Mouse (Mus musculus) liver, embryonic 16.5 days (tissue): ENCODE results near the gene Stx2. TPM values are rescaled to one million over a fixed set of nuclear protein-coding genes. Genes with fewer than 3 reads are reported as not detected.
"Not testable (repeated sequence)": the region's sequence is repeated elsewhere in the genome, so short reads cannot be mapped to it uniquely, and the experiment has no call there.

Experiments
- ATAC-seq: fragments of 200-750 bp; cut with Nextera tagmentation; 2 replicates; pipeline ENCODE4 v1.8.0; 2017; ENCODE audit warnings: low read depth, mild to moderate bottlenecking, moderate number of reproducible peaks, moderate library complexity
- H3K27ac ChIP-seq: fragments of 300-500 bp; sonication (generic); 2 replicates; pipeline ENCODE4 v1.5.1; 2014; ENCODE audit warnings: mild to moderate bottlenecking, low read length
- H3K27me3 ChIP-seq: fragments of 300-500 bp; sonication (generic); 2 replicates; pipeline ENCODE4 v1.6.1; 2014; ENCODE audit warnings: low read depth, low read length, mixed read lengths; ENCODE audit not compliant: control insufficient read depth, insufficient read depth
- H3K36me3 ChIP-seq: fragments of 300-500 bp; sonication (generic); 2 replicates; pipeline ENCODE4 v1.6.1; 2014; ENCODE audit warnings: mild to moderate bottlenecking; ENCODE audit not compliant: control insufficient read depth, insufficient read depth
- H3K4me1 ChIP-seq: fragments of 300-500 bp; sonication (generic); 2 replicates; pipeline ENCODE4 v1.6.1; 2014; ENCODE audit warnings: low read depth, low read length, mixed read lengths; ENCODE audit not compliant: control insufficient read depth
- H3K4me2 ChIP-seq: fragments of 300-500 bp; sonication (generic); 2 replicates; pipeline ENCODE4 v1.6.1; 2014; ENCODE audit warnings: low read depth, low read length, mixed read lengths
- H3K4me3 ChIP-seq: fragments of 300-500 bp; sonication (generic); 2 replicates; pipeline ENCODE4 v1.5.1; 2014; ENCODE audit warnings: low read depth, mild to moderate bottlenecking, low read length
- H3K9ac ChIP-seq: fragments of 300-500 bp; sonication (generic); 2 replicates; pipeline ENCODE4 v1.6.1; 2014; ENCODE audit warnings: low read depth, low read length
- H3K9me3 ChIP-seq: fragments of 300-500 bp; sonication (generic); replicated peaks from 2 replicates; pipeline ENCODE4 v1.6.1; 2016; ENCODE audit warnings: low read length; ENCODE audit not compliant: control insufficient read depth
- WGBS: fragments of 180-500 bp; shearing (Covaris S2); extraction: QIAGEN DNeasy Blood & Tissue Kit; methylation state at CpG from one replicate; pipeline ENCODE4 v1.1.7; 2014; ENCODE audit not compliant: insufficient replicate concordance; 5-methylcytosine and 5-hydroxymethylcytosine counted together
- polyA plus RNA-seq: library from polyadenylated mRNA; unstranded; fragments of >200 nt; fragmentation: Nextera tagmentation; extraction: Ambion mirVana; gene quantifications from 2 replicates; pipeline ENCODE4 v1.2.1, GENCODE M21; 2015

The Stx2 gene
- polyA plus RNA-seq, 1 experiment from 2014 or later = 55.8 TPM

GRCm38 (mm10) chr5:128980857-128981256, 27.5 kb downstream of the Stx2 start:
- no peak overlapping the region for H3K4me3 ChIP-seq
- WGBS = 42% methylated on average over 7 of the region's 7 CpGs
- no peak overlapping the region for H3K9ac ChIP-seq
- no peak overlapping the region for H3K27ac ChIP-seq
- H3K36me3 ChIP-seq = peaks cover 13% of the 10 kb centered on the region
- no peaks in the 10 kb centered on the region; the same call in 1 of the 2 replicates for H3K9me3 ChIP-seq
- no peaks in the 10 kb centered on the region for H3K4me1 ChIP-seq
- no peak for ATAC-seq
- H3K27me3 ChIP-seq = no peaks in the 10 kb centered on the region
- H3K4me2 ChIP-seq = no peak overlapping the region

- Histone ChIP-seq H3K4me2 (no peak overlapping the region), H3K27me3 (no peaks in the 10 kb centered on the region), H3K9ac (no peak overlapping the region), H3K36me3 (no peaks in the 10 kb centered on the region), H3K4me3 (no peak overlapping the region), H3K27ac (no peak overlapping the region), H3K4me1 (no peaks in the 10 kb centered on the region), H3K9me3 (no peaks in the 10 kb centered on the region; the same call in 1 of the 2 replicates)
- WGBS = 79% methylated on average over 7 of the region's 7 CpGs
- ATAC-seq = no peak
Measured at GRCm38 (mm10) chr5:128978957-128979356, 29.4 kb downstream of the Stx2 start.

- not testable (repeated sequence) for H3K4me2 ChIP-seq, H3K9ac ChIP-seq, ATAC-seq, H3K9me3 ChIP-seq, H3K27ac ChIP-seq, H3K27me3 ChIP-seq, H3K4me1 ChIP-seq, H3K4me3 ChIP-seq, H3K36me3 ChIP-seq
- 39% methylated on average over 1 of the region's 1 CpGs for WGBS
Measured at GRCm38 (mm10) chr5:128977466-128977865, 30.9 kb downstream of the Stx2 start.

GRCm38 (mm10) chr5:128976266-128976665, 32.1 kb downstream of the Stx2 start:
- H3K4me3 ChIP-seq = no peak overlapping the region
- WGBS = 34% methylated on average over 4 of the region's 4 CpGs
- H3K4me1 ChIP-seq = no peaks in the 10 kb centered on the region
- H3K27ac ChIP-seq = no peak overlapping the region
- no peak overlapping the region for H3K9ac ChIP-seq
- H3K36me3 ChIP-seq = no peaks in the 10 kb centered on the region
- no peaks in the 10 kb centered on the region; the same call in 1 of the 2 replicates for H3K9me3 ChIP-seq
- ATAC-seq = no peak
- H3K27me3 ChIP-seq = no peaks in the 10 kb centered on the region
- H3K4me2 ChIP-seq = no peak overlapping the region

- Histone ChIP-seq H3K4me1 (no peaks in the 10 kb centered on the region), H3K36me3 (no peaks in the 10 kb centered on the region), H3K9ac (no peak overlapping the region), H3K4me3 (no peak overlapping the region), H3K27me3 (no peaks in the 10 kb centered on the region), H3K27ac (no peak overlapping the region), H3K9me3 (peaks cover 3% of the 10 kb centered on the region; the same call in 1 of the 2 replicates), H3K4me2 (no peak overlapping the region)
- ATAC-seq = no peak
- 15% methylated on average over 14 of the region's 14 CpGs for WGBS
Measured at GRCm38 (mm10) chr5:128971298-128971697, 37.1 kb downstream of the Stx2 start.

GRCm38 (mm10) chr5:128970878-128971277, 37.5 kb downstream of the Stx2 start:
- 45% methylated on average over 10 of the region's 10 CpGs for WGBS
- Histone ChIP-seq H3K4me3 (no peak overlapping the region), H3K36me3 (no peaks in the 10 kb centered on the region), H3K27me3 (no peaks in the 10 kb centered on the region), H3K4me1 (no peaks in the 10 kb centered on the region), H3K4me2 (no peak overlapping the region), H3K9ac (no peak overlapping the region), H3K9me3 (peaks cover 3% of the 10 kb centered on the region; the same call in 1 of the 2 replicates), H3K27ac (no peak overlapping the region)
- no peak for ATAC-seq

GRCm38 (mm10) chr5:128964353-128964752, 44.0 kb downstream of the Stx2 start:
- Histone ChIP-seq H3K36me3 (no peaks in the 10 kb centered on the region), H3K27me3 (no peaks in the 10 kb centered on the region), H3K27ac (no peak overlapping the region), H3K4me2 (no peak overlapping the region), H3K4me3 (no peak overlapping the region), H3K9ac (no peak overlapping the region), H3K9me3 (peaks cover 5% of the 10 kb centered on the region; the same call in 1 of the 2 replicates), H3K4me1 (no peaks in the 10 kb centered on the region)
- WGBS = 39% methylated on average over 4 of the region's 4 CpGs
- no peak for ATAC-seq

- peaks cover 2% of the 10 kb centered on the region; the same call in 1 of the 2 replicates for H3K9me3 ChIP-seq
- WGBS = 73% methylated on average over 3 of the region's 3 CpGs
- no peaks in the 10 kb centered on the region for H3K4me1 ChIP-seq
- no peak overlapping the region for H3K9ac ChIP-seq
- no peaks in the 10 kb centered on the region for H3K27me3 ChIP-seq
- H3K27ac ChIP-seq = no peak overlapping the region
- H3K4me2 ChIP-seq = no peak overlapping the region
- ATAC-seq = no peak
- no peaks in the 10 kb centered on the region for H3K36me3 ChIP-seq
- no peak overlapping the region for H3K4me3 ChIP-seq
Measured at GRCm38 (mm10) chr5:128958916-128959315, 49.5 kb downstream of the Stx2 start.

GRCm38 (mm10) chr5:128954371-128954770, 54.0 kb downstream of the Stx2 start:
- not testable (repeated sequence) for H3K9me3 ChIP-seq, H3K27me3 ChIP-seq, ATAC-seq, H3K4me1 ChIP-seq, H3K9ac ChIP-seq, H3K4me3 ChIP-seq, H3K36me3 ChIP-seq, H3K4me2 ChIP-seq, H3K27ac ChIP-seq
- 80% methylated on average over 5 of the region's 5 CpGs for WGBS
